Mouse (Mus musculus): ENCODE results near the gene Trip6.

DNA sequence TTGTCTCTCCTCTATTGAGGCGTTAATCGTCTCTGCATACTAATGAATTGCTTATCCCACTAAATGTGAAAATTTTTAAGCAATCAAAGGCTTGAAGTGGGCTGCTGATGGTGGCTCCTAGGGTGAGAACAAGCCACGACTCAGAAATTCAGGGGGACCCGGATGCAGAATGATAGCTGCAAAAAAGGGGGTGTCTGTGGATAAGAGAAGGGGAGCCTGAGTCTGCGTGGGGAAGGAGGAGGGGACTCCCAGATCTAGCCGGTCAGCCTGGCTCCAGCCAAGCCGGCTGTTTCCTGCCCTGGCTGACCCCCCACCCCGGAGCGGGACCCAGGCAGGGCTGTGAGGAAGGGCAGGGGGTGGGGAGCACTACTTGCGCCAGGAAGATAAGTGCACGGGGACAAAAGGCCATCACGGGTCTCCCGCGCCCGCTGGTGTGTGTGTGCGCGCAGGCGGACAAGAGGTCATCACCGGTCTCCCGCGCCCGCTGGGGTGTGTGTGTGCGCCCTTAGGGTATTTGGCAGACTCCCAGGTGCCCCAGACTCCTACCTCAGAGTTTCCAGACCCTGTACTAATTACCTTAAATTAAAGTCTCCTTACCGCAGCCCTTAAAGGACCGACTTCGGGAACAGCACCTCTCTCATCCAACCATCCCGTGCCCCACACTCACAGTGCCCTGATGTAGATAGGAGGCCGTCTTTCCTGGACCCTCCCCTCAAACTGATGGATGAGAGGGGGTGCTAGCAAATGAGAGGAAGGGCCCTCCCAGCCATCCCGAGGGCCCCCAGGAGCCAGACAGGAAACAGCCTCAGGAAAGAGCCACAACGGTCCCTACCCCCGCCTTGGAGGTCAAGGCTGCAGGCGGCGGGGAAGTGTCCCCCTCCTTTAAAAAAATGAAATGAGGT lies 34.5 kb upstream of the Trip6 start:
- no peak for TF ChIP-seq CTCF (IDR thresholded peaks at IDR 0.05; ENCODE audit: low read depth)
- TF ChIP-seq EP300 (IDR thresholded peaks at IDR 0.05; ENCODE audit: low read depth), result no peak
